Mouse (Mus musculus) bone marrow macrophage, adult 2 months (primary cell): ENCODE measurements around the gene Cd28.

Experiments
- CTCF ChIP-seq: IDR thresholded peaks from 2 replicates; pipeline ENCODE4 v1.5.1; 2012; ENCODE audit warnings: low read depth, mild to moderate bottlenecking, low read length, moderate library complexity
- POLR2A ChIP-seq: IDR thresholded peaks from 2 replicates; pipeline ENCODE4 v1.6.1; 2012; ENCODE audit warnings: mild to moderate bottlenecking, low read depth, low read length, borderline replicate concordance

GRCm38 (mm10) chr1:60667873-60668616 lies 48.6 kb upstream of the Cd28 start:
- TF ChIP-seq CTCF (no peak), POLR2A (no peak)
